Mouse (Mus musculus) lung, embryonic 14.5 days (tissue): ENCODE measurements at regions not wholly inside any gene's neighbourhood (a gene's known extent, or its start where the extent isn't known, plus 50 kb on each side); places are given as distances from the start of the nearest gene placed in this dataset.

ENCODE experiments used
- ATAC-seq: fragments of 200-750 bp; cut with Nextera tagmentation; 2 replicates; pipeline ENCODE4 v1.8.0; 2017; ENCODE audit warnings: mild to moderate bottlenecking, moderate TSS enrichment, moderate library complexity; ENCODE audit not compliant: insufficient read depth
- DNase-seq: peaks from one replicate; pipeline ENCODE4 v3.0.0-alpha.2; 2015
- H3K27ac ChIP-seq: fragments of 300-500 bp; sonication (generic); 2 replicates; pipeline ENCODE4 v1.5.1; 2014; ENCODE audit warnings: low read depth, mild to moderate bottlenecking, moderate library complexity
- H3K27me3 ChIP-seq: fragments of 300-500 bp; sonication (generic); 2 replicates; pipeline ENCODE4 v1.6.1; 2014; ENCODE audit warnings: low read length, control low read depth; ENCODE audit not compliant: insufficient read depth
- H3K36me3 ChIP-seq: fragments of 300-500 bp; sonication (generic); 2 replicates; pipeline ENCODE4 v1.6.1; 2014; ENCODE audit warnings: control low read depth; ENCODE audit not compliant: insufficient read depth
- H3K4me1 ChIP-seq: fragments of 300-500 bp; sonication (generic); 2 replicates; pipeline ENCODE4 v1.6.1; 2014; ENCODE audit warnings: antibody characterized with exemption, control low read depth; ENCODE audit not compliant: insufficient read depth
- H3K4me2 ChIP-seq: fragments of 300-500 bp; sonication (generic); 2 replicates; pipeline ENCODE4 v1.6.1; 2014; ENCODE audit warnings: mild to moderate bottlenecking
- H3K4me3 ChIP-seq: fragments of 300-500 bp; sonication (generic); 2 replicates; pipeline ENCODE4 v1.5.1; 2014; ENCODE audit warnings: low read depth, low read length
- H3K9ac ChIP-seq: fragments of 300-500 bp; sonication (generic); 2 replicates; pipeline ENCODE4 v1.6.1; 2014
- H3K9me3 ChIP-seq: fragments of 300-500 bp; sonication (generic); 2 replicates; pipeline ENCODE4 v1.6.1; 2016; ENCODE audit warnings: low read depth, low read length, control low read depth
- CTCF ChIP-seq: IDR thresholded peaks from 2 replicates; pipeline ENCODE4 v1.5.1; 2016; ENCODE audit warnings: antibody characterized with exemption, low read depth
- WGBS: fragments of 180-500 bp; shearing (Covaris S2); extraction: QIAGEN DNeasy Blood & Tissue Kit; methylation state at CpG from one replicate; pipeline ENCODE4 v1.1.7; 2014; 5-methylcytosine and 5-hydroxymethylcytosine counted together

GRCm38 (mm10) chr4:82161818-82162217 is 543.7 kb downstream of the Nfib start:
- no peak overlapping the region for H3K27ac ChIP-seq
- WGBS = 67% methylated on average over 2 of the region's 2 CpGs
- ATAC-seq = no peak
- H3K4me3 ChIP-seq = no peak overlapping the region
- no peaks in the 10 kb centered on the region for H3K36me3 ChIP-seq
- no peak overlapping the region for H3K9ac ChIP-seq
- H3K4me2 ChIP-seq = no peak overlapping the region
- no peak for TF ChIP-seq CTCF
- H3K4me1 ChIP-seq = 0 out of 2 replicates have a peak, but pooled peaks cover 6% of the 10 kb centered on the region
- H3K27me3 ChIP-seq = no peaks in the 10 kb centered on the region
- no peak for DNase-seq
- H3K9me3 ChIP-seq = no peaks in the 10 kb centered on the region

- no peak for ATAC-seq
- TF ChIP-seq CTCF = no peak
Observed at GRCm38 (mm10) chr4:82161232-82161631, 544.3 kb downstream of the Nfib start.

GRCm38 (mm10) chr4:82160233-82160632 is 545.3 kb downstream of the Nfib start:
- Histone ChIP-seq H3K36me3 (no peaks in the 10 kb centered on the region), H3K9me3 (no peaks in the 10 kb centered on the region), H3K4me2 (no peak overlapping the region), H3K4me1 (0 out of 2 replicates have a peak, but pooled peaks cover 4% of the 10 kb centered on the region), H3K9ac (no peak overlapping the region), H3K27ac (no peak overlapping the region), H3K27me3 (no peaks in the 10 kb centered on the region), H3K4me3 (no peak overlapping the region)
- ATAC-seq (no peak), DNase-seq (no peak)
- no peak for TF ChIP-seq CTCF
- WGBS = 54% methylated on average over 5 of the region's 5 CpGs

More at GRCm38 (mm10) chr4:82161232-82161631, 544.3 kb downstream of the Nfib start:
- no peak overlapping the region for H3K9ac ChIP-seq
- no peaks in the 10 kb centered on the region for H3K9me3 ChIP-seq
- no peaks in the 10 kb centered on the region for H3K27me3 ChIP-seq
- H3K4me2 ChIP-seq = no peak overlapping the region
- no peak overlapping the region for H3K4me3 ChIP-seq
- H3K4me1 ChIP-seq = 0 out of 2 replicates have a peak, but pooled peaks cover 4% of the 10 kb centered on the region
- no peaks in the 10 kb centered on the region for H3K36me3 ChIP-seq
- WGBS = 88% methylated on average over 2 of the region's 2 CpGs
- no peak for DNase-seq
- H3K27ac ChIP-seq = no peak overlapping the region

- 28% methylated on average over 7 of the region's 7 CpGs for WGBS
- H3K9me3 ChIP-seq = no peaks in the 10 kb centered on the region
- TF ChIP-seq CTCF = no peak
- no peak for ATAC-seq
- H3K4me3 ChIP-seq = no peak overlapping the region
- H3K4me1 ChIP-seq = no peaks in the 10 kb centered on the region
- H3K27me3 ChIP-seq = no peaks in the 10 kb centered on the region
- H3K27ac ChIP-seq = no peak overlapping the region
- no peak overlapping the region for H3K4me2 ChIP-seq
- no peak overlapping the region for H3K9ac ChIP-seq
- DNase-seq = no peak
- H3K36me3 ChIP-seq = no peaks in the 10 kb centered on the region
Observed at GRCm38 (mm10) chr4:82155642-82156320, 549.8 kb downstream of the Nfib start.

GRCm38 (mm10) chr4:82154021-82154555 is 551.5 kb downstream of the Nfib start:
- Histone ChIP-seq H3K9ac (no peak overlapping the region), H3K27me3 (no peaks in the 10 kb centered on the region), H3K4me1 (no peaks in the 10 kb centered on the region), H3K4me3 (no peak overlapping the region), H3K27ac (no peak overlapping the region), H3K9me3 (no peaks in the 10 kb centered on the region), H3K4me2 (no peak overlapping the region), H3K36me3 (no peaks in the 10 kb centered on the region)
- no peak for ATAC-seq
- WGBS = 78% methylated on average over 9 of the region's 9 CpGs
- no peak for DNase-seq
- TF ChIP-seq CTCF = no peak

- Histone ChIP-seq H3K9me3 (no peaks in the 10 kb centered on the region), H3K9ac (no peak overlapping the region), H3K4me3 (no peak overlapping the region), H3K27me3 (no peaks in the 10 kb centered on the region), H3K27ac (no peak overlapping the region), H3K4me1 (no peaks in the 10 kb centered on the region; the same call in 1 of the 2 replicates), H3K4me2 (no peak overlapping the region), H3K36me3 (no peaks in the 10 kb centered on the region)
- ATAC-seq (no peak), DNase-seq (no peak)
- TF ChIP-seq CTCF = no peak
- WGBS = 67% methylated on average over 5 of the region's 5 CpGs
Observed at GRCm38 (mm10) chr4:82153604-82154003, 551.9 kb downstream of the Nfib start.

- H3K4me3 ChIP-seq = no peak overlapping the region
- no peak for TF ChIP-seq CTCF
- H3K27ac ChIP-seq = no peak overlapping the region
- no peaks in the 10 kb centered on the region for H3K27me3 ChIP-seq
- no peak overlapping the region for H3K4me2 ChIP-seq
- no peaks in the 10 kb centered on the region for H3K9me3 ChIP-seq
- H3K4me1 ChIP-seq = no peaks in the 10 kb centered on the region; the same call in 1 of the 2 replicates
- DNase-seq = no peak
- H3K9ac ChIP-seq = no peak overlapping the region
- 61% methylated on average over 1 of the region's 1 CpGs for WGBS
- ATAC-seq = no peak
- H3K36me3 ChIP-seq = no peaks in the 10 kb centered on the region
Observed at GRCm38 (mm10) chr4:82149957-82150356, 555.6 kb downstream of the Nfib start.
